Mouse (Mus musculus): ENCODE measurements around the gene Parm1.

Parm1 gene

DNA sequence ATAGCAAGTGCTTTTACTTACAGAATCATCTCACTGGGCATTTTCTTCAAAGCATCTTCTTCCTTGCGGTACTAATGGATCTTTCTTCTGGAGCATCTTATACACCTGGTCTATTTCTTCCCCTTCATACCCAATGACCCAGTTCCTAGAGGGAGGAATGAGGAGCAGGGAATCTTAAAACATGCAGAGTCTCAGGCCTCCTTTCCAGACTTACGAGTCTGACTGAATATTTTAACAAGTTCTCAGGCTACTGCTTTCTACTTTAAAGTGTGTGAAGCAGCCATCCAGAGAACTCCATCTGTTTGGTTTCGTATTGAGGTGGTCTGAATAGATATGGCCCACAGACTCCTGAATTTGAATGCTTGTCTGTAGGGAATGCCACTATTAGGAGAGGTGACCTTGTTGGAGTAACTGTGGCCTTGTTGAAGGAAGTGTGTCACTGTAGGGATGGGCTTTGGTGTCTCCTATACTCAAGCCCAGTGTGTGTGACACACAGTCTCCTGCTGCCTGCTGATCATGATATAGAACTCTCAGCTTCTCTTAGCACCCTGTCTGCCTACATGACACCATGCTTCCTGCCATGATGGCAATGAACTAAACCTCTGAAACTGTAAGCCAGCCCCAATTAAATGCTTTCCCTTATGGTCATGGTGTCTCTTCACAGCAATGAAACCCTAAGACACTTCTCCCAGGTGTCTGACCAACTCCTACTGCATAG is 137.1 kb downstream of the Parm1 start:
- DNase-seq (ENCODE audit: low spot score): no peak

DNA sequence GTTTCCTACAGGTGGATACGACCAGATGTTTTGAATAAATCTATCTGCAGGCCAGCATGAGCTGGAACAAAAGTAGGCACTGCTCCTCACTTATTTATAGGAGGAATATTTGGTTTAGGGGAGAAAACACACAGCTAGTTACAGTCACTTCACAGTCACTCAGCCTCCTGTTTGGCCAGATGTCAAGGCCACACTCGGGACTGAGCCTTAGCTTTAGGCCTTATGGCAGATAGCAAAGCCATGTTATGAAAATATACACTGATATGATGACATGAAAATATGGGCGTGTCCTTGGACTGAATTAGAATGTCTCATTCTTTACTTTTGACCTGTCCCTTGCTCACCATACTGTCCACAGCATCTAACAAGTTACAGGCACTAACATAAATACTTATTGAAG is 137.8 kb downstream of the Parm1 start:
- no peak for DNase-seq (ENCODE audit: low spot score)

DNA sequence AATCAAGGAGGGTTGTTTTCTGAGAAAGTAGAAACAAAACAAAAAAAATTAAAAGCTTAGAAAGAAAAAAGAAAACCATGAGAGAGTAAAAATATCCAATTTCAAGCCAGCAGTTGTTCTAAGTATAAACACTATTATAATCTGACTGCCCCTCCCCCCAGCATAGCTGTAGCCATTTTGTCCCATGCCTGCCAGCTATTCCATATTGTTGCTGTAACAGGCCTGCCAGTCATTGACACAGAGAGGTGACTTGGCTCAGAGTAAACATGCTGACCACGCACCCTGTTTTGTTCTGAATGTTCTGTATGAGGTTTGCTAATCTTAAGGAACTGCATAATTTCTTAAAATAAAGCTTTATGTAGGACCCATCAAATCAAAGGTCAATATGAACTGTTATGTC is 145.3 kb downstream of the Parm1 start:
- DNase-seq (ENCODE audit: low spot score): no peak

DNA sequence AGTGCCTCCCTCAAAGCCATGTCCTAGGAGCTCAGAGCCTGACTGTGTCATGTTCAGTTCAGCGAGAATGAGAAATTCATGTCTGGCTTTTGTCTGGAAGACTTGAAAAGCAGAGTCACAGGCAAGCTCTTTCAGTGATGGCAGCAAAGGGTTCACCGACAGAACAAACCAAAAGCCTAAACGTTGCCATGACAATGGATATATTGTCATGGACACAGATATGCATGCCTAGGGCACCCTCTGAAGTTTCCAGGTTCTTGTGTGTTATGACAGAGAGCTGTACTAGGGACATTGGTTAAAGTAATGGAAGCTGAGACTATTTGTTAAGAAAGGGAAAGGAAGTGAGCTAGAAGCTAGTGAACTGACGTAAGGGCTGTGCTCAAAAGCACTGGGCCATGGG is 149.7 kb downstream of the Parm1 start:
- DNase-seq (ENCODE audit: low spot score): no peak

DNA sequence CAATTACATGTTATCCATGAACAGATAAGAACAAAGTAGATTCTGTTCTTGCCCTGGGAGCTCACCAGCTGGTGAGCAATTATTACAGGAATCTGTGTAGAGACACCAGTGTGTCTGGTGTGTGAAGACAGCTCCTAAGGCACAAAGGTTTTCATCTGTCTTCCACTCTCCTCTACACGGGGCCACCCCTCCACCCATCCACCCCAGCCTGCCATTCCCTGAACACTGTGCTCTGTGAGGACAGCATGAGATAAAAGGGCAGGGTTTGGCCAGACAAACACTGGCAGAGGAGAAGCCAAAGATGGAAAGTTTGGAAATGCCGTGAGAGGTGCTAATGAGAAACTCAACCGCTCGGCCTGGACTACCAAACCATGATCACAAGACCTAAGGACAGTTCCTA is 151.8 kb downstream of the Parm1 start:
- no peak for DNase-seq (ENCODE audit: low spot score)

Data from yolk sac, embryonic 10.5 days (tissue).